Mouse (Mus musculus): ENCODE measurements around the gene Hsd17b11. TPM values are rescaled to one million over a fixed set of nuclear protein-coding genes. Genes with fewer than 3 reads are reported as not detected.
A peak's percentile ranks its signal among the peaks of the same experiment; 100 is the strongest.

The Hsd17b11 gene
- polyA plus RNA-seq, 1 experiment from 2014 or later, result 2.5 TPM

DNA sequence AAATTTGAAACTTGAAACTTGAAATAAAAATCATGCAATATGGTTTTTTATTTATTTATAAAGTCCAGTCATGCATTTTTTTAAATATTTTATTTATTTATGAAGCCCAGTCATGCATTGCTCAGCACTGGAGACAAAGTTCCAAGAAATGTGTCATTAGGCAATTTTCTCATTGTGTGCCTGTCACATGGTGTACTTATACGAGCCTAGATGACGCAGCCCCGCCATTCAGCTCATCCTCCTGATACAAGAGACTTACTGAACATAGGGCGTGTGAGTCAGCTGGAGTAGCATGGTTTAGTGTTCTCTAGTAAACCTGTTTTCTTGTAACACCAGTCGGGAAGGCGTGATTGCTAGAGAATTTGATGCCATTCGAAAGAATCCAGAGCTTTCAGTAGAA, 34.6 kb upstream of the Hsd17b11 start:
- Histone ChIP-seq H3K4me1 (replicated peaks; ENCODE audit: control insufficient read depth, insufficient read depth, low read length) (peaks cover 16% of the 10 kb centered on the region), H3K27me3 (replicated peaks; ENCODE audit: control insufficient read depth, insufficient read depth, low read length) (no peaks in the 10 kb centered on the region), H3K27ac (ENCODE audit: low read depth, low read length) (0 out of 2 replicates have a peak overlapping the region, but pooled peaks have one; percentile 6), H3K4me2 (no peak overlapping the region), H3K9ac (ENCODE audit: low read depth, low read length) (no peak overlapping the region), H3K9me3 (ENCODE audit: control insufficient read depth, low read length) (no peaks in the 10 kb centered on the region), H3K4me3 (ENCODE audit: low read depth, low read length) (no peak overlapping the region), H3K36me3 (ENCODE audit: control insufficient read depth, insufficient read depth, low read length) (peaks cover 11% of the 10 kb centered on the region)
- WGBS, result 86% methylated on average over 7 of the region's 7 CpGs
- ATAC-seq (replicated peaks; ENCODE audit: low FRiP score), result no peak
- DNase-seq (ENCODE audit: low spot score), result no peak

DNA sequence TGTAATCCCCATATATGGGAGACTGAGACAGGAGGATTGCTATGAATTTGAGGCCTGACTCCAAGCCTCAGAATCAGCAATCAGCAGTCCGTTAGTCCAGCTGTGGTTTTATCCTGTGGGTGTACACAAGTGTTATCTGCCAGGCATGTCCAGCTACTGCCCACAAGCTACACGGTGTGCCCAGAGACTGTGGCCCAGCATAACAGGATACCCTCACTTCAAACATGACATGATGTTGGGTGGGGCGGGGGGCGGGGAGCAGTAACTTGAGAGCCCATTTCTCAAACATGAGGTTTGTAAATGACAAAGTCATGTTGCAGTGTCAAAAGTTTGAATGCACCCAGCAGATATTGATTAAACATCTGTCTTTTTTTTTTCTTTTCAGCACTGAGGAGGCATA, 34.1 kb upstream of the Hsd17b11 start:
- Histone ChIP-seq H3K4me3 (ENCODE audit: low read depth, low read length) (no peak overlapping the region), H3K9ac (ENCODE audit: low read depth, low read length) (no peak overlapping the region), H3K27ac (ENCODE audit: low read depth, low read length) (peak overlapping the region; percentile 88; the same call in 1 of the 2 replicates), H3K36me3 (ENCODE audit: control insufficient read depth, insufficient read depth, low read length) (peaks cover 11% of the 10 kb centered on the region), H3K9me3 (ENCODE audit: control insufficient read depth, low read length) (no peaks in the 10 kb centered on the region), H3K4me1 (replicated peaks; ENCODE audit: control insufficient read depth, insufficient read depth, low read length) (peaks cover 16% of the 10 kb centered on the region), H3K4me2 (no peak overlapping the region), H3K27me3 (replicated peaks; ENCODE audit: control insufficient read depth, insufficient read depth, low read length) (no peaks in the 10 kb centered on the region)
- 57% methylated on average over 4 of the region's 4 CpGs for WGBS
- DNase-seq (ENCODE audit: low spot score) (no peak), ATAC-seq (replicated peaks; ENCODE audit: low FRiP score) (no peak)

DNA sequence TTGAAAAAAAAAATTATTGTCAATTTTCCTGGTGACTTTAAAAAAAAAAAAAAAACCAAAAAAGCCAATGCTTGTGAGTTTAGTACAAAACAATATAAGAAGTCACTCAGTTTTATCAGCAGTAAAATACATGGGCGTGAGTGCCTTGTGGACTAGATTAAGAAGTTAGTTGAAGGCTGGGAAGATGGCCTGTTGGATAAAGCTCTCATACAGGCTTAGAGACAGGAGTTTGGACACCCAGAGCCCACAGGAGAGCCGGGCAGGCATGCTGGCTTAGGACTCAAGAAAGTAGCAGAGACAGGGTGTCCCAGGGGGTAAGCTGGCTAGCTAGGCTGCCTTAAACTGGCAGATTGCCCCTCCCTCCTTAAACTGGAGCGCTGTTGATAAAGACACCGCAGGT, 33.2 kb upstream of the Hsd17b11 start:
- DNase-seq (ENCODE audit: low spot score) (no peak), ATAC-seq (replicated peaks; ENCODE audit: low FRiP score) (peak; percentile 88)
- Histone ChIP-seq H3K27me3 (replicated peaks; ENCODE audit: control insufficient read depth, insufficient read depth, low read length) (no peaks in the 10 kb centered on the region), H3K4me2 (peak overlapping the region; percentile 25; the same call in 1 of the 2 replicates), H3K9me3 (ENCODE audit: control insufficient read depth, low read length) (no peaks in the 10 kb centered on the region), H3K9ac (ENCODE audit: low read depth, low read length) (peak overlapping the region; percentile 39; the same call in 1 of the 2 replicates), H3K36me3 (ENCODE audit: control insufficient read depth, insufficient read depth, low read length) (peaks cover 15% of the 10 kb centered on the region), H3K4me3 (ENCODE audit: low read depth, low read length) (no peak overlapping the region), H3K4me1 (replicated peaks; ENCODE audit: control insufficient read depth, insufficient read depth, low read length) (peaks cover 16% of the 10 kb centered on the region), H3K27ac (ENCODE audit: low read depth, low read length) (peak overlapping the region; percentile 88)
- 65% methylated on average over 4 of the region's 4 CpGs for WGBS

DNA sequence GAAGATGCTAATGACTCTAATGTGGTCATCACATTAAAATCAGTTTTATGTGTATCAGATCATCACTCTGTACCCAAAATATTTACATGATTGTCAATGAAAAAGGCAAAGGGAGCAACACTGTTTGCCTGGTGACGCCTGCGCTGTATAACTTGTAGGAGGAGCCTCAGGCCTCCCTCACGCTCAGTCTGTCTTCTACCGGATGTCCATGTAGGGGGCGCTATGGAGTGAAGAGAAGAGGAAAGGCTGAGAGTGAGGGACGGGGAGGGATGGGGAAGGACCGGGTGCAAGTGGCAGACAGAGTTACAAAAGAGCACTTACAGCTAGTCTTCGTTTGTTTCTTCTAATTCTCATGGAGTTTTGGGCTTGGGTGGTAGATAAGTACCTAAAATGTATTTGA, 31.2 kb upstream of the Hsd17b11 start:
- 59% methylated on average over 8 of the region's 8 CpGs for WGBS
- Histone ChIP-seq H3K27ac (ENCODE audit: low read depth, low read length) (no peak overlapping the region), H3K4me1 (replicated peaks; ENCODE audit: control insufficient read depth, insufficient read depth, low read length) (peaks cover 17% of the 10 kb centered on the region)

DNA sequence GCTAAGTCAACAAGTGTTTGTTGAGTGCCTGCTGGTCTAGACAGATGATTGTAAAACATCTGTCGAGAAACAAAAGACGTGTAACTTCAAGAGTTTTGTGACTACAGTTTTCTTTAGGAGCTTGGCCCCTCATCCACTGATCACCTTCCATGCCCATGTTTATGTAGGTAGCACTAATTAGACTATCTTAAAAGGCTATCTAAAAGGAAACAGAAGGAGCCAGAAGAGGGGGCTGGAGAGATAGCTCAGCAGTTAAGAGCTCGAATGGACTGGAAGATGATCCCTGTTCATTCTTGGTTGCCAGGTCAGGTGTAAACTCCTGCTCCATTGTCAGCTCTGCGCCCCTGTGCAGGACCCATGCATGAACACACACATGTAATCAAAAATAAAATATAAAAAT, 26.4 kb upstream of the Hsd17b11 start:
- Histone ChIP-seq H3K4me2 (peak overlapping the region; percentile 73), H3K9me3 (ENCODE audit: control insufficient read depth, low read length) (no peaks in the 10 kb centered on the region), H3K36me3 (ENCODE audit: control insufficient read depth, insufficient read depth, low read length) (peaks cover 15% of the 10 kb centered on the region), H3K4me3 (ENCODE audit: low read depth, low read length) (peak overlapping the region; percentile 86), H3K9ac (ENCODE audit: low read depth, low read length) (peak overlapping the region; percentile 94), H3K4me1 (replicated peaks; ENCODE audit: control insufficient read depth, insufficient read depth, low read length) (peaks cover 19% of the 10 kb centered on the region), H3K27ac (ENCODE audit: low read depth, low read length) (peak overlapping the region; percentile 91; the same call in 1 of the 2 replicates), H3K27me3 (replicated peaks; ENCODE audit: control insufficient read depth, insufficient read depth, low read length) (no peaks in the 10 kb centered on the region)
- DNase-seq (ENCODE audit: low spot score) (no peak), ATAC-seq (replicated peaks; ENCODE audit: low FRiP score) (no peak)
- 36% methylated on average over 4 of the region's 4 CpGs for WGBS

More for the DNA sequence above, 31.2 kb upstream of the Hsd17b11 start:
- Histone ChIP-seq H3K4me3 (ENCODE audit: low read depth, low read length) (no peak overlapping the region), H3K27me3 (replicated peaks; ENCODE audit: control insufficient read depth, insufficient read depth, low read length) (no peaks in the 10 kb centered on the region), H3K9me3 (ENCODE audit: control insufficient read depth, low read length) (no peaks in the 10 kb centered on the region), H3K36me3 (ENCODE audit: control insufficient read depth, insufficient read depth, low read length) (peaks cover 15% of the 10 kb centered on the region), H3K4me2 (no peak overlapping the region), H3K9ac (ENCODE audit: low read depth, low read length) (no peak overlapping the region)
- peak; percentile 56 for ATAC-seq (replicated peaks; ENCODE audit: low FRiP score)
- no peak for DNase-seq (ENCODE audit: low spot score)

DNA sequence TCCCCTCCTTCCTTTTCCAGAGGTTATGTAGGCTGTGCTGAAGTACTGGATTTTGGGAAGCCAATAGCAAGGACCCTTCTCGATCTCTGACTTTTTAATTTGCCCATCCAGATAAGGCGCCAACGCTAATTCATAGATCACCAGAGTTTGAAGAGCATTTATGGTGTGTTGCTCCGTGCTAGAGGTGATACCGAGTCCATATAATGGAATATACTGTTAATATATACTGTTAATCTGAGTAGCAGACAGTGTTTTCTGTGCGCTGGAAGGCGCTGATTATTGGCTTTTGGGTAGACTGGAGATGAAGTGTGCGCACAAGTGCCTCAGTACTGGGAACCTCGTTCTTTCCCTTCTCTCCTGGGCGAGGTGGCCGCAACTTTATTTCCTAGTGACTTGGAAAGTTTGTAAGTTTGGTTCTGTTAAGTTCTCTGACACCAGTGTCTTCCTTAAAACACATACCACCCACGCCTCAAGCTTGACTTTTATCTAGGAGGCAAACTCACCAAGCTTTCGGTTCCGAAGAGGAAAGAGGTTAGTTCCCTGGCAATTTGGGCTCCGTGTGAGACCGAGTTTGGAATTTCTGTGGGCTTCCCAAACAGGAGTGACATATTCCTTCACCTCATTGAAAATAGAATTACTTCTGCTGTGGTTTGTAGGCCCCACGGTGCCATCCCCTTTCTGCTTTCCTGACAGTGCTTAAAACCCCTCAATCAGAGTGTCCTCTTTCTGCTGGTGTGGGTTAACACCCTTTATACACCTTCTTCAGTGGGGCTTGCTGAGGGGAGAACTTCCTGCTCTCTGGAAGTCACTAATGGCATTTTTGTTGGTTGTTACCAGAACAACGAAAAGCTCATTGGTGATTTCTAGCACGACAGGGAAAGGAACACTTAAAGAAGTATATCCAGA, 25.7 kb upstream of the Hsd17b11 start:
- Histone ChIP-seq H3K4me2 (peak overlapping the region; percentile 73), H3K27ac (ENCODE audit: low read depth, low read length) (peak overlapping the region; percentile 91), H3K4me3 (ENCODE audit: low read depth, low read length) (peak overlapping the region; percentile 86), H3K4me1 (replicated peaks; ENCODE audit: control insufficient read depth, insufficient read depth, low read length) (peaks cover 20% of the 10 kb centered on the region), H3K9me3 (ENCODE audit: control insufficient read depth, low read length) (no peaks in the 10 kb centered on the region), H3K9ac (ENCODE audit: low read depth, low read length) (peak overlapping the region; percentile 94), H3K36me3 (ENCODE audit: control insufficient read depth, insufficient read depth, low read length) (peaks cover 15% of the 10 kb centered on the region), H3K27me3 (replicated peaks; ENCODE audit: control insufficient read depth, insufficient read depth, low read length) (no peaks in the 10 kb centered on the region)
- DNase-seq (ENCODE audit: low spot score) (no peak), ATAC-seq (replicated peaks; ENCODE audit: low FRiP score) (peak; percentile 8)
- 4% methylated on average over 19 of the region's 19 CpGs for WGBS

DNA sequence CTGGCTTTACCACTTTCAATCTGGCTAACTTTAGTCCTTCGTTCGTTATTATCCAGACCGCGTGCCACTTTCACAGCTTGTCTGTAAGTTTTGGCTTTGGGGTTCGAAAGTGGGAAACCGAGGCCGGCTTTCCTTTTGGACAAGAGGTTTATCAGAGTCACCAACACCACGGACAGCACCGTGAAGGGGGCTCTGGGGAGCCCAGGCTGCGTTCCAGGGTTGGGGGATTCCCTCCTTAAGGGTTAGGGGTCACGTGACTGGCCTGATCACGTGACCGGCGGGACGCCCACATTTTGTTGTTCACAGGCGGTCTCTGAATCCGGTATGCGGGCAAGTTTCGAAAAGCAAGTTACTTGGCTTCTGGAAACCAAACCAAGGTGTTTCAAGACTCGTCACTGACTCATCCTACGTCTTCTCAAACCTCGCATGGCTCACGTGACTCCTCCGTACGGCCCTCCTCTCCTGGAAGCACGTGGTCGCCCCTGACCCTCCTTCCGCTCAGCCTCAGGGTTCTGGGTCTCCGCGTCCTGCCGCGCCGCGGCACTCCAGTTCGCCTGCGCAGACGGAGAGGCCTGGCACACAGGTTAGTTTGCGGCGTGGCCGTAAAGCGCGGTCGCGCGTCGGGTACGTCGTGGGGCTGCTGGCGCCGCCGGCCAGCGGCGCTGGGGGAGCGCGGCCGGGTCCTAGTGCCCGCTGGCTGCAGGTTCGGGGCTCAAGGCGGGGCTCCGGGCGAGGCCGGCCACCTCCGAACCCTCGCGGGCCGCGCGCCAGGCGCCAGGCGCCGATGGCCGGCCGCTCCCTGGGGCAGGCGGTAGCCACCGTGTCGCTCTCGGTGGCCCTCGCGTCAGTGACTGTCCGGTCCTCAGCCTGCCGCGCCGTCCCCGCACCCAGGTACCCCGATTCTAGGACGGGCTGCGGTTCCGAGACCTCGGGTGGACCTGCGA, 24.8 kb upstream of the Hsd17b11 start, which contains the start of gene Nudt9:
Gene Nudt9 (plus strand): TSS at position 51 of the 944 bp plus-strand sequence.
- Histone ChIP-seq H3K9ac (ENCODE audit: low read depth, low read length) (peak within 1 kb of the TSS; percentile 94), H3K36me3 (ENCODE audit: control insufficient read depth, insufficient read depth, low read length) (peaks cover 12% of the 10 kb centered on the region), H3K4me1 (replicated peaks; ENCODE audit: control insufficient read depth, insufficient read depth, low read length) (peaks cover 20% of the 10 kb centered on the region), H3K9me3 (ENCODE audit: control insufficient read depth, low read length) (no peaks in the 10 kb centered on the region), H3K4me2 (peak within 1 kb of the TSS; percentile 73), H3K27ac (ENCODE audit: low read depth, low read length) (peak within 1 kb of the TSS; percentile 91), H3K4me3 (ENCODE audit: low read depth, low read length) (peak within 1 kb of the TSS; percentile 86), H3K27me3 (replicated peaks; ENCODE audit: control insufficient read depth, insufficient read depth, low read length) (no peaks in the 10 kb centered on the region)
- peak; percentile 94 for ATAC-seq (replicated peaks; ENCODE audit: low FRiP score)
- DNase-seq (ENCODE audit: low spot score), result peak; percentile 95
- 5% methylated on average over 90 of the region's 90 CpGs for WGBS

DNA sequence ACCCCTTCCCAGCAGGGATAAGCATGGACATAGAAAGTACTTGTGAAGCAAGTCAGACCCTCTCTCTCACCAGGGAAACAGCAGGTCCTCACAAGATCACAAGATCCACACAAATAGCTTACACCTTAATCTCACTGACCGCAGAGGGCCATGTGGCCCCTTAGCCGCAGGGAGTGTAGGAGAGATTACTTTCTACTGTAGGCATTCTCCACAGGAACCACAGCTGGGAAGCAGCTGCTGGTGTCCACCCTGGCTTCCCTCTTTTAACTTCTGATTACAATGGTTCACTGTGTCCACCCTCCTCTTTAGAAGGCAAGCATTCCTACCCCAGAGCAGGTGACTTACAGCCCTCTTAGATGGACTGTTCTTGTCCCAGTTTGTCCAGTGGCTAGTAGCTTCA, 22.0 kb upstream of the Hsd17b11 start:
- no peaks in the 10 kb centered on the region for H3K36me3 ChIP-seq (ENCODE audit: control insufficient read depth, insufficient read depth, low read length)
- no peak overlapping the region for H3K9ac ChIP-seq (ENCODE audit: low read depth, low read length)
- H3K9me3 ChIP-seq (ENCODE audit: control insufficient read depth, low read length), result no peaks in the 10 kb centered on the region
- peaks cover 20% of the 10 kb centered on the region for H3K4me1 ChIP-seq (replicated peaks; ENCODE audit: control insufficient read depth, insufficient read depth, low read length)
- WGBS, result 23% methylated on average over 2 of the region's 2 CpGs
- peak overlapping the region; percentile 30 for H3K4me2 ChIP-seq
- ATAC-seq (replicated peaks; ENCODE audit: low FRiP score), result peak; percentile 46
- no peak overlapping the region for H3K4me3 ChIP-seq (ENCODE audit: low read depth, low read length)
- H3K27me3 ChIP-seq (replicated peaks; ENCODE audit: control insufficient read depth, insufficient read depth, low read length), result no peaks in the 10 kb centered on the region
- H3K27ac ChIP-seq (ENCODE audit: low read depth, low read length), result peak overlapping the region; percentile 6; the same call in 1 of the 2 replicates
- DNase-seq (ENCODE audit: low spot score), result no peak
